Mouse (Mus musculus) kidney, postnatal 14 days (tissue): ENCODE results near the gene Dcdc2a.
A peak's percentile ranks its signal among the peaks of the same experiment; 100 is the strongest.

Source experiments
- DNase-seq: peaks from one replicate; pipeline ENCODE4 v3.0.0; 2022; ENCODE audit warnings: mixed read lengths

Dcdc2a gene

GRCm38 (mm10) chr13:25055873-25056667 lies at the start of gene Dcdc2a:
Gene Dcdc2a (plus strand): TSS chr13:25056004.
- DNase-seq, result peak; percentile 80

GRCm38 (mm10) chr13:25007115-25007514 lies 48.7 kb upstream of the Dcdc2a start:
- DNase-seq, result peak; percentile 42

- DNase-seq, result no peak
Observed at GRCm38 (mm10) chr13:25018316-25018715, 37.5 kb upstream of the Dcdc2a start.

GRCm38 (mm10) chr13:25019793-25020539 lies 35.8 kb upstream of the Dcdc2a start, which contains the start of gene Mrs2:
Gene Mrs2 (minus strand): TSS chr13:25020379.
- peak; percentile 96 for DNase-seq

- no peak for DNase-seq
Observed at GRCm38 (mm10) chr13:25020540-25020892, 35.3 kb upstream of the Dcdc2a start.

GRCm38 (mm10) chr13:25022386-25022785 lies 33.4 kb upstream of the Dcdc2a start:
- no peak for DNase-seq

GRCm38 (mm10) chr13:25023129-25023528 lies 32.7 kb upstream of the Dcdc2a start:
- no peak for DNase-seq

GRCm38 (mm10) chr13:25024655-25025054 lies 31.1 kb upstream of the Dcdc2a start:
- peak; percentile 56 for DNase-seq

GRCm38 (mm10) chr13:25026409-25027113 lies 29.2 kb upstream of the Dcdc2a start:
- no peak for DNase-seq

- DNase-seq, result no peak
Observed at GRCm38 (mm10) chr13:25027114-25027425, 28.7 kb upstream of the Dcdc2a start.

GRCm38 (mm10) chr13:25039488-25039887 lies 16.3 kb upstream of the Dcdc2a start:
- no peak for DNase-seq

- DNase-seq, result no peak
Observed at GRCm38 (mm10) chr13:25052671-25053070, 3.1 kb upstream of the Dcdc2a start.

GRCm38 (mm10) chr13:25055111-25055554 lies 671 bp upstream of the Dcdc2a start:
- peak; percentile 79 for DNase-seq

GRCm38 (mm10) chr13:25066659-25067058 lies 10.9 kb downstream of the Dcdc2a start:
- no peak for DNase-seq

- no peak for DNase-seq
Observed at GRCm38 (mm10) chr13:25067183-25067582, 11.4 kb downstream of the Dcdc2a start.

GRCm38 (mm10) chr13:25069765-25070164 lies 14.0 kb downstream of the Dcdc2a start:
- no peak for DNase-seq

GRCm38 (mm10) chr13:25070791-25071190 lies 15.0 kb downstream of the Dcdc2a start:
- DNase-seq, result no peak

- DNase-seq, result peak; percentile 24
Observed at GRCm38 (mm10) chr13:25077262-25077661, 21.5 kb downstream of the Dcdc2a start.

- peak; percentile 71 for DNase-seq
Observed at GRCm38 (mm10) chr13:25083144-25083572, 27.4 kb downstream of the Dcdc2a start.

GRCm38 (mm10) chr13:25085147-25085546 lies 29.3 kb downstream of the Dcdc2a start:
- DNase-seq, result no peak

GRCm38 (mm10) chr13:25091347-25091746 lies 35.5 kb downstream of the Dcdc2a start:
- peak; percentile 65 for DNase-seq

- DNase-seq, result no peak
Observed at GRCm38 (mm10) chr13:25093776-25094175, 38.0 kb downstream of the Dcdc2a start.

GRCm38 (mm10) chr13:25094381-25094780 lies 38.6 kb downstream of the Dcdc2a start:
- DNase-seq, result peak; percentile 61
